20 mouse cellular contexts compared by ENCODE assay signal in genomic region chr3:144811821-144812220, GRCm38 (mm10). TPM values are rescaled to one million over a fixed set of nuclear protein-coding genes. Genes with fewer than 3 reads are reported as not detected.
DNase-seq lines count a peak whose midpoint lies in the region; ATAC-seq and TF ChIP-seq lines count a peak whose summit lies in the region.
"Had no signal": no experiment of that assay in that cellular context is flagged by ENCODE, and none has a peak within 500 bp of the region (broad histone marks: within the 10 kb centered on the region; RNA-seq: fewer than 3 reads in every experiment).

No protein-coding gene starts in this region.

- TF ChIP-seq POLR2A in bone marrow, adult 2 months (IDR thresholded peaks at IDR 0.05; ENCODE audit: borderline replicate concordance, control insufficient read depth, low read depth, low read length) = no peak
- TF ChIP-seq POLR2A in small intestine, adult 2 months (IDR thresholded peaks at IDR 0.05; ENCODE audit: low read depth, low read length) = no peak

- ATAC-seq in intestine, postnatal 0 days = no peak
- no peak for ATAC-seq in intestine, embryonic 16.5 days
- no peak for ATAC-seq in lung, postnatal 0 days
- ATAC-seq in hindbrain, embryonic 16.5 days = no peak
- ATAC-seq: forebrain, embryonic 15.5 days; midbrain, embryonic 16.5 days had no signal

- H3K4me1 ChIP-seq in intestine, postnatal 0 days (replicated peaks; ENCODE audit: control insufficient read depth, insufficient read depth, low read length) = no peaks in the 10 kb centered on the region
- H3K4me1 ChIP-seq in intestine, embryonic 16.5 days (ENCODE audit: control insufficient read depth, insufficient read depth, low read length) = no peaks in the 10 kb centered on the region
- no peaks in the 10 kb centered on the region for H3K4me1 ChIP-seq in lung, postnatal 0 days (ENCODE audit: insufficient read depth, low read depth, low read length)
- H3K4me1 ChIP-seq in bone marrow, adult 2 months (ENCODE audit: control insufficient read depth, insufficient read depth, low read length) = no peaks in the 10 kb centered on the region
- H3K4me1 ChIP-seq in small intestine, adult 2 months (ENCODE audit: control insufficient read depth, insufficient read depth, insufficient read length, low read length) = no peaks in the 10 kb centered on the region
- H3K4me1 ChIP-seq in hindbrain, embryonic 16.5 days (ENCODE audit: control insufficient read depth, insufficient read depth, low read depth, low read length) = no peaks in the 10 kb centered on the region
- H3K4me1 ChIP-seq: hindbrain, embryonic 10.5 days; limb, embryonic 12.5 days; neural tube, embryonic 12.5 days; stomach, embryonic 15.5 days had no signal

- TF ChIP-seq CTCF in intestine, postnatal 0 days (IDR thresholded peaks at IDR 0.05; ENCODE audit: low read depth) = peak; percentile 53
- TF ChIP-seq CTCF in lung, postnatal 0 days (IDR thresholded peaks at IDR 0.05) = peak; percentile 10; the same call in 1 of the 2 replicates
- TF ChIP-seq CTCF in bone marrow, adult 2 months (IDR thresholded peaks at IDR 0.05; ENCODE audit: control insufficient read depth, insufficient read depth, low read length) = peak; percentile 21; the same call in 1 of the 2 replicates
- peak; percentile 47; the same call in 1 of the 2 replicates for TF ChIP-seq CTCF in small intestine, adult 2 months (IDR thresholded peaks at IDR 0.05; ENCODE audit: extremely low read depth, insufficient read length, insufficient replicate concordance, low read depth, low read length)

- no peak for TF ChIP-seq EP300 in lung, postnatal 0 days (IDR thresholded peaks at IDR 0.05)

- H3K9ac ChIP-seq in intestine, postnatal 0 days (ENCODE audit: low read depth, low read length) = no peak overlapping the region
- H3K9ac ChIP-seq in intestine, embryonic 16.5 days (ENCODE audit: low read depth, low read length) = no peak overlapping the region
- no peak overlapping the region for H3K9ac ChIP-seq in lung, postnatal 0 days (replicated peaks; ENCODE audit: low read depth)
- H3K9ac ChIP-seq in hindbrain, embryonic 16.5 days (ENCODE audit: low read depth, low read length) = no peak overlapping the region
- H3K9ac ChIP-seq: forebrain, embryonic 15.5 days; limb, embryonic 12.5 days; neural tube, embryonic 12.5 days; stomach, embryonic 15.5 days had no signal

- H3K4me2 ChIP-seq in intestine, postnatal 0 days (replicated peaks; ENCODE audit: low read depth) = no peak overlapping the region
- H3K4me2 ChIP-seq in intestine, embryonic 16.5 days (ENCODE audit: low read depth, low read length) = no peak overlapping the region
- no peak overlapping the region for H3K4me2 ChIP-seq in lung, postnatal 0 days (replicated peaks; ENCODE audit: low read depth, low read length)
- H3K4me2 ChIP-seq in hindbrain, embryonic 16.5 days (ENCODE audit: low read length) = no peak overlapping the region
- H3K4me2 ChIP-seq: forebrain, embryonic 15.5 days; limb, embryonic 12.5 days; neural tube, embryonic 12.5 days; stomach, embryonic 15.5 days had no signal

- H3K36me3 ChIP-seq in intestine, postnatal 0 days (ENCODE audit: control insufficient read depth, insufficient read depth) = no peaks in the 10 kb centered on the region
- no peaks in the 10 kb centered on the region for H3K36me3 ChIP-seq in intestine, embryonic 16.5 days (ENCODE audit: control insufficient read depth, insufficient read depth, low read length)
- no peaks in the 10 kb centered on the region for H3K36me3 ChIP-seq in lung, postnatal 0 days (ENCODE audit: insufficient read depth, low read length)
- H3K36me3 ChIP-seq in small intestine, adult 2 months (ENCODE audit: control insufficient read depth, insufficient read depth, low read length) = peaks cover 7% of the 10 kb centered on the region; the same call in 1 of the 2 replicates
- no peaks in the 10 kb centered on the region for H3K36me3 ChIP-seq in hindbrain, embryonic 16.5 days (ENCODE audit: control insufficient read depth, insufficient read depth, low read length)
- H3K36me3 ChIP-seq: forebrain, embryonic 15.5 days; hindbrain, embryonic 10.5 days; limb, embryonic 12.5 days; neural tube, embryonic 12.5 days; stomach, embryonic 15.5 days had no signal

- H3K27ac ChIP-seq in intestine, postnatal 0 days (ENCODE audit: low read depth, low read length) = no peak overlapping the region
- H3K27ac ChIP-seq in intestine, embryonic 16.5 days (ENCODE audit: low read length) = no peak overlapping the region
- no peak overlapping the region for H3K27ac ChIP-seq in lung, postnatal 0 days (ENCODE audit: low read length)
- no peak overlapping the region for H3K27ac ChIP-seq in bone marrow, adult 2 months (ENCODE audit: control insufficient read depth, insufficient read depth, low read depth, low read length, poor library complexity)
- H3K27ac ChIP-seq in small intestine, adult 2 months (ENCODE audit: insufficient read depth, low read depth, low read length) = no peak overlapping the region
- H3K27ac ChIP-seq in hindbrain, embryonic 16.5 days (ENCODE audit: low read depth, low read length) = no peak overlapping the region
- H3K27ac ChIP-seq: forebrain, embryonic 15.5 days; hindbrain, embryonic 10.5 days; limb, embryonic 12.5 days; neural tube, embryonic 12.5 days; stomach, embryonic 15.5 days had no signal

- no peaks in the 10 kb centered on the region for H3K27me3 ChIP-seq in intestine, postnatal 0 days (replicated peaks; ENCODE audit: control insufficient read depth, insufficient read depth, low read length)
- H3K27me3 ChIP-seq in intestine, embryonic 16.5 days (replicated peaks; ENCODE audit: control insufficient read depth, insufficient read depth, low read length) = no peaks in the 10 kb centered on the region
- H3K27me3 ChIP-seq in lung, postnatal 0 days (replicated peaks; ENCODE audit: insufficient read depth, low read length) = no peaks in the 10 kb centered on the region
- H3K27me3 ChIP-seq in small intestine, adult 2 months (ENCODE audit: control insufficient read depth, insufficient read depth, low read length) = no peaks in the 10 kb centered on the region
- H3K27me3 ChIP-seq in hindbrain, embryonic 16.5 days (replicated peaks; ENCODE audit: control insufficient read depth, insufficient read depth, low read length) = no peaks in the 10 kb centered on the region
- H3K27me3 ChIP-seq: forebrain, embryonic 15.5 days; limb, embryonic 12.5 days; neural tube, embryonic 12.5 days; stomach, embryonic 15.5 days had no signal

- WGBS in intestine, postnatal 0 days = 34% methylated on average over 3 of the region's 3 CpGs
- WGBS in intestine, embryonic 16.5 days = 35% methylated on average over 3 of the region's 3 CpGs
- WGBS in lung, postnatal 0 days = 39% methylated on average over 3 of the region's 3 CpGs
- WGBS in bone marrow, adult 2 months = 40% methylated on average over 3 of the region's 3 CpGs
- 44% methylated on average over 3 of the region's 3 CpGs for WGBS in small intestine, adult 2 months
- WGBS in hindbrain, embryonic 16.5 days = 28% methylated on average over 3 of the region's 3 CpGs

- DNase-seq in lung, postnatal 0 days (ENCODE audit: low spot score) = no peak
- DNase-seq in lung, postnatal 10 days = no peak
- no peak for DNase-seq in lung, postnatal 36 days
- DNase-seq: cerebellum, postnatal 10 days; kidney, postnatal 25 days; lung, adult 2 months; spleen, adult 18-20 months; thymus, postnatal 25 days had no signal

- H3K4me3 ChIP-seq in intestine, postnatal 0 days (ENCODE audit: low read depth, low read length) = no peak overlapping the region
- no peak overlapping the region for H3K4me3 ChIP-seq in intestine, embryonic 16.5 days (ENCODE audit: low read length)
- H3K4me3 ChIP-seq in lung, postnatal 0 days (ENCODE audit: low read depth, low read length) = no peak overlapping the region
- no peak overlapping the region for H3K4me3 ChIP-seq in bone marrow, adult 2 months (replicated peaks; ENCODE audit: control insufficient read depth, low read depth, low read length)
- H3K4me3 ChIP-seq in small intestine, adult 2 months (ENCODE audit: low read depth, low read length) = no peak overlapping the region
- H3K4me3 ChIP-seq in hindbrain, embryonic 16.5 days (ENCODE audit: low read length) = no peak overlapping the region
- H3K4me3 ChIP-seq: forebrain, embryonic 15.5 days; hindbrain, embryonic 10.5 days; limb, embryonic 12.5 days; neural tube, embryonic 12.5 days; stomach, embryonic 15.5 days had no signal

- no peaks in the 10 kb centered on the region for H3K9me3 ChIP-seq in intestine, postnatal 0 days (ENCODE audit: control insufficient read depth)
- no peaks in the 10 kb centered on the region for H3K9me3 ChIP-seq in intestine, embryonic 16.5 days (ENCODE audit: control insufficient read depth, low read length)
- H3K9me3 ChIP-seq in lung, postnatal 0 days (ENCODE audit: low read length) = no peaks in the 10 kb centered on the region
- no peaks in the 10 kb centered on the region for H3K9me3 ChIP-seq in hindbrain, embryonic 16.5 days (ENCODE audit: control insufficient read depth, low read length)
- H3K9me3 ChIP-seq: forebrain, embryonic 15.5 days; hindbrain, embryonic 10.5 days; limb, embryonic 12.5 days; neural tube, embryonic 12.5 days; stomach, embryonic 15.5 days had no signal

RNA-seq across cellular contexts. Expression of gene Clca3a2, which starts 7.5 kb away (rescaled TPM):
- 0.08 and 0.25 TPM in 2 replicates for polyA plus RNA-seq in intestine, postnatal 0 days (2015; fragmentation: Nextera tagmentation; extraction: Ambion mirVana)
- 0.48 and 0.64 TPM in 2 replicates for polyA plus RNA-seq in intestine, embryonic 16.5 days (2015; fragmentation: Nextera tagmentation; extraction: Ambion mirVana)
- polyA plus RNA-seq in lung, postnatal 0 days (2015; fragmentation: Nextera tagmentation; extraction: Ambion mirVana) = 0.88 and 1.6 TPM in 2 replicates
- polyA plus RNA-seq in bone marrow, adult 2 months (2011; ENCODE audit: insufficient read depth, insufficient read length, low replicate concordance, missing spikeins) = not detected in 2 replicates
- polyA plus RNA-seq in small intestine, adult 2 months (2012; rRNA removed) = 2.4 and 4.4 TPM in 2 replicates
- polyA plus RNA-seq in hindbrain, embryonic 16.5 days (2015; fragmentation: Nextera tagmentation; extraction: Ambion mirVana) = 0.04 TPM in 1 of 2 replicates, not detected in the other
- polyA plus RNA-seq: forebrain, embryonic 15.5 days; hindbrain, embryonic 10.5 days; limb, embryonic 12.5 days; midbrain, embryonic 16.5 days; neural tube, embryonic 12.5 days had no signal

RNA-seq across cellular contexts. Expression of gene Clca3b, which starts 37.3 kb away (rescaled TPM):
- 2.5 and 3.6 TPM in 2 replicates for polyA plus RNA-seq in intestine, postnatal 0 days (2015; fragmentation: Nextera tagmentation; extraction: Ambion mirVana)
- polyA plus RNA-seq in intestine, embryonic 16.5 days (2015; fragmentation: Nextera tagmentation; extraction: Ambion mirVana) = 5.2 and 6.4 TPM in 2 replicates
- not detected in 2 replicates for polyA plus RNA-seq in lung, postnatal 0 days (2015; fragmentation: Nextera tagmentation; extraction: Ambion mirVana)
- polyA plus RNA-seq in bone marrow, adult 2 months (2011; ENCODE audit: insufficient read depth, insufficient read length, low replicate concordance, missing spikeins) = not detected in 2 replicates
- polyA plus RNA-seq in small intestine, adult 2 months (2012; rRNA removed) = 20.7 and 44.3 TPM in 2 replicates
- polyA plus RNA-seq in hindbrain, embryonic 16.5 days (2015; fragmentation: Nextera tagmentation; extraction: Ambion mirVana) = not detected in 2 replicates
- polyA plus RNA-seq: forebrain, embryonic 15.5 days; gonadal fat pad, adult 2 months; hindbrain, embryonic 10.5 days; limb, embryonic 12.5 days; midbrain, embryonic 16.5 days; neural tube, embryonic 12.5 days had no signal

RNA-seq across cellular contexts. Expression of gene Clca3a1, which starts 51.0 kb away (rescaled TPM):
- 3.9 and 4.0 TPM in 2 replicates for polyA plus RNA-seq in intestine, postnatal 0 days (2015; fragmentation: Nextera tagmentation; extraction: Ambion mirVana)
- 5.4 and 5.5 TPM in 2 replicates for polyA plus RNA-seq in intestine, embryonic 16.5 days (2015; fragmentation: Nextera tagmentation; extraction: Ambion mirVana)
- polyA plus RNA-seq in lung, postnatal 0 days (2015; fragmentation: Nextera tagmentation; extraction: Ambion mirVana) = 8.9 and 9.9 TPM in 2 replicates
- 7.0 and 8.3 TPM in 2 replicates for polyA plus RNA-seq in bone marrow, adult 2 months (2011; ENCODE audit: insufficient read depth, insufficient read length, low replicate concordance, missing spikeins)
- 0.88 and 4.2 TPM in 2 replicates for polyA plus RNA-seq in small intestine, adult 2 months (2012; rRNA removed)
- polyA plus RNA-seq in hindbrain, embryonic 16.5 days (2015; fragmentation: Nextera tagmentation; extraction: Ambion mirVana) = 0.26 and 0.31 TPM in 2 replicates
- polyA plus RNA-seq: hindbrain, embryonic 10.5 days had no signal
